ENCODE assay signal across 8 mouse cellular contexts in genomic region chr19:42612654-42613053, GRCm38 (mm10). TPM values are rescaled to one million over a fixed set of nuclear protein-coding genes. Genes with fewer than 3 reads are reported as not detected.
A peak's percentile ranks its signal among the peaks of the same experiment; 100 is the strongest.
DNase-seq lines count a peak whose midpoint lies in the region; ATAC-seq lines count a peak whose summit lies in the region.

Loxl4 (minus strand) TSS chr19:42612813.

- peak within 1 kb of the TSS; percentile 27; the same call in 1 of the 2 replicates for H3K9ac ChIP-seq in forebrain, embryonic 12.5 days

- peaks cover 40% of the 10 kb centered on the region for H3K27me3 ChIP-seq in forebrain, embryonic 12.5 days

- DNase-seq in 3134 (ENCODE audit: extremely low read depth, insufficient read length, low spot score) = peak; percentile 91
- DNase-seq in Muller cell, postnatal 12 days (ENCODE audit: inconsistent ontology term) = peak; percentile 64
- peak; percentile 82 to 86 for DNase-seq in heart, postnatal 14 days
- DNase-seq in kidney, postnatal 36 days = peak; percentile 71 to 85
- peak; percentile 76 for DNase-seq in urinary bladder, postnatal 14 days (ENCODE audit: low spot score)
- DNase-seq in frontal cortex, postnatal 14 days (ENCODE audit: low spot score in 2 of 2) = no peak

- no peaks in the 10 kb centered on the region for H3K9me3 ChIP-seq in forebrain, embryonic 12.5 days

- no peaks in the 10 kb centered on the region for H3K36me3 ChIP-seq in forebrain, embryonic 12.5 days (replicated peaks)

- no peak for ATAC-seq in forebrain, embryonic 12.5 days (ENCODE audit: low FRiP score)
- peak; percentile 44; the same call in 1 of the 2 replicates for ATAC-seq in megakaryocyte-erythroid progenitor cell, adult 5-6 weeks (replicated peaks; ENCODE audit: low FRiP score, low TSS enrichment, poor library complexity, severe bottlenecking)

- peaks cover 7% of the 10 kb centered on the region; the same call in 1 of the 2 replicates for H3K4me1 ChIP-seq in forebrain, embryonic 12.5 days

- peak within 1 kb of the TSS; percentile 60 for H3K4me2 ChIP-seq in forebrain, embryonic 12.5 days

- WGBS in forebrain, embryonic 12.5 days = 1% methylated on average over 35 of the region's 37 CpGs

- peak within 1 kb of the TSS; percentile 36 for H3K4me3 ChIP-seq in forebrain, embryonic 12.5 days (replicated peaks)

- no peak within 1 kb of the TSS for H3K27ac ChIP-seq in forebrain, embryonic 12.5 days

- intact Hi-C loops in heart, postnatal 14 days (cut with DNase I) = no loop called here

RNA-seq across cellular contexts. Expression of gene Loxl4, which starts in this region (rescaled TPM):
- polyA plus RNA-seq in forebrain, embryonic 12.5 days (2016; fragmentation: Nextera tagmentation; extraction: Ambion mirVana) = 0.24 and 0.34 TPM in 2 replicates
- total RNA-seq in heart, postnatal 14 days (2021) = 1 to 10 TPM; 1.3 to 1.8 TPM
- not detected in 2 replicates for total RNA-seq in megakaryocyte-erythroid progenitor cell, adult 5-6 weeks (2014; fragmentation: Nextera tagmentation)
- not detected in 2 replicates for total RNA-seq in megakaryocyte-erythroid progenitor cell, adult 5-6 weeks (2017)

Comparison
In these comparisons a context has a peak if more than half of its experiments do, and no peak if none do; other contexts are left out.
1. Peak in ATAC-seq in megakaryocyte-erythroid progenitor cell, adult 5-6 weeks; RNA of the gene not detected or under 1 TPM.
2. DNase-seq: peak in 3134 (single experiment), Muller cell, postnatal 12 days (single experiment), heart, postnatal 14 days (2 of 2), kidney, postnatal 36 days (2 of 2) and urinary bladder, postnatal 14 days (single experiment); none in frontal cortex, postnatal 14 days (0 of 2).